Mouse (Mus musculus) forebrain, embryonic 10.5 days (tissue): ENCODE results near the gene Mgst1. TPM values are rescaled to one million over a fixed set of nuclear protein-coding genes. Genes with fewer than 3 reads are reported as not detected.

Source experiments
- DNase-seq: peaks from one replicate; pipeline ENCODE4 v3.0.0-alpha.2; 2017; ENCODE audit warnings: low spot score; ENCODE audit errors: extremely low spot score
- H3K27ac ChIP-seq: fragments of 300-500 bp; sonication (generic); 2 replicates; pipeline ENCODE4 v1.5.1; 2016; ENCODE audit warnings: mild to moderate bottlenecking
- H3K27me3 ChIP-seq: fragments of 300-500 bp; sonication (generic); 2 replicates; pipeline ENCODE4 v1.6.1; 2016; ENCODE audit warnings: mild to moderate bottlenecking; ENCODE audit not compliant: poor library complexity, severe bottlenecking
- H3K36me3 ChIP-seq: fragments of 300-500 bp; sonication (generic); replicated peaks from 2 replicates; pipeline ENCODE4 v1.6.1; 2016; ENCODE audit warnings: mild to moderate bottlenecking, moderate library complexity
- H3K4me1 ChIP-seq: fragments of 300-500 bp; sonication (generic); 2 replicates; pipeline ENCODE4 v1.6.1; 2016
- H3K4me3 ChIP-seq: fragments of 300-500 bp; sonication (generic); 2 replicates; pipeline ENCODE4 v1.5.1; 2016; ENCODE audit warnings: mild to moderate bottlenecking, moderate library complexity
- H3K9me3 ChIP-seq: fragments of 300-500 bp; sonication (generic); 2 replicates; pipeline ENCODE4 v1.6.1; 2016; ENCODE audit warnings: mild to moderate bottlenecking, moderate library complexity
- WGBS: fragments of 180-500 bp; shearing (Covaris S2); methylation state at CpG from one replicate; pipeline ENCODE4 v1.1.7; 2016; 5-methylcytosine and 5-hydroxymethylcytosine counted together
- polyA plus RNA-seq: library from polyadenylated mRNA; unstranded; fragments of >200 nt; fragmentation: Nextera tagmentation; extraction: Ambion mirVana; gene quantifications from 2 replicates; pipeline ENCODE4 v1.2.1, GENCODE M21; 2016

The Mgst1 gene
- polyA plus RNA-seq, 1 experiment from 2014 or later = 57.1 TPM

DNA sequence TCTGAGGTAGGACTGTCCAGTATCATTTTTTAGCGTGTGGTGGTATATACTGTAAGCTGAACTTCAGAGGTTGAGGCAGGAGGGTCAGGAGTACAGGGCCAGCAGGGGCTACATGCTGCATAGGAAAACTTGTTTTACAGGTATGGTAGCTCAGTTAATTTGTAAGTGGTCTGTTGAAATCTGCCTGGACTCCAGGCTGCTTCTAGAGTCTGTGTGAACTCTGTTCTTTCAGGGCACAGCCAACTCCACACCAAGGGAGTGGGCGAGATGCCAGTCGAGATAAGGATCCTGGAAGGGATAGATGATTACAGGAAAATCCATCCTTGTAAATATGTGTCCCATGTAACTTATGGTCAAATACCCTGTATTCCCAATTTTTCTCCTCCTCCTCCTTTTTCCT, 3.3 kb downstream of the Mgst1 start:
- no peak for DNase-seq
- H3K27ac ChIP-seq = no peak overlapping the region
- H3K9me3 ChIP-seq = no peaks in the 10 kb centered on the region
- peaks cover 35% of the 10 kb centered on the region for H3K4me1 ChIP-seq
- H3K27me3 ChIP-seq = no peaks in the 10 kb centered on the region
- WGBS = 90% methylated on average over 3 of the region's 3 CpGs
- H3K36me3 ChIP-seq = no peaks in the 10 kb centered on the region
- no peak overlapping the region for H3K4me3 ChIP-seq

- 0 out of 2 replicates have a peak, but pooled peaks cover 5% of the 10 kb centered on the region for H3K9me3 ChIP-seq
- no peak overlapping the region for H3K27ac ChIP-seq
- WGBS = 33% methylated on average over 5 of the region's 5 CpGs
- no peaks in the 10 kb centered on the region for H3K4me1 ChIP-seq
- DNase-seq = peak; percentile 59
- peaks cover 6% of the 10 kb centered on the region for H3K36me3 ChIP-seq
- no peaks in the 10 kb centered on the region for H3K27me3 ChIP-seq
- no peak overlapping the region for H3K4me3 ChIP-seq
These were observed 13.0 kb downstream of the Mgst1 start for GRCm38 (mm10) chr6:138153111-138153510.

DNA sequence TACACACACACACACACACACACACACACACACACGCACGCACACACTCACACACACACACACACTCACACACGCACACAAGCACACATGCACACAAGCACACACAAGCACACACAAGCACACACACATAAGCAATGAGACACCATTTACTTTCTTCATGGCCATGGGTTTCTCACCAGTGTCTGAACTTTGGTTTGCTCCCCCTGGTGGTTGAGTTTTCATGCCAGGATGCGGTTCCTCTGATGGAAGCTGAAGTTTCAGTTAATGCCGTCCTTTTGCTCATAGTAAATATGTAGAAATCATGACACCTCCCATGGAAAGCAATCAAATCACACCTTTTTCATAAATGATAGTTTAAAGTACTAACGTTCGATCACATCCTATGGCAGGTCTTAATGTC, 23.8 kb downstream of the Mgst1 start:
- no peaks in the 10 kb centered on the region for H3K4me1 ChIP-seq
- H3K27ac ChIP-seq = no peak overlapping the region
- no peaks in the 10 kb centered on the region for H3K9me3 ChIP-seq
- WGBS = 79% methylated on average over 7 of the region's 7 CpGs
- no peaks in the 10 kb centered on the region for H3K36me3 ChIP-seq
- no peak overlapping the region for H3K4me3 ChIP-seq
- no peak for DNase-seq
- no peaks in the 10 kb centered on the region for H3K27me3 ChIP-seq

DNA sequence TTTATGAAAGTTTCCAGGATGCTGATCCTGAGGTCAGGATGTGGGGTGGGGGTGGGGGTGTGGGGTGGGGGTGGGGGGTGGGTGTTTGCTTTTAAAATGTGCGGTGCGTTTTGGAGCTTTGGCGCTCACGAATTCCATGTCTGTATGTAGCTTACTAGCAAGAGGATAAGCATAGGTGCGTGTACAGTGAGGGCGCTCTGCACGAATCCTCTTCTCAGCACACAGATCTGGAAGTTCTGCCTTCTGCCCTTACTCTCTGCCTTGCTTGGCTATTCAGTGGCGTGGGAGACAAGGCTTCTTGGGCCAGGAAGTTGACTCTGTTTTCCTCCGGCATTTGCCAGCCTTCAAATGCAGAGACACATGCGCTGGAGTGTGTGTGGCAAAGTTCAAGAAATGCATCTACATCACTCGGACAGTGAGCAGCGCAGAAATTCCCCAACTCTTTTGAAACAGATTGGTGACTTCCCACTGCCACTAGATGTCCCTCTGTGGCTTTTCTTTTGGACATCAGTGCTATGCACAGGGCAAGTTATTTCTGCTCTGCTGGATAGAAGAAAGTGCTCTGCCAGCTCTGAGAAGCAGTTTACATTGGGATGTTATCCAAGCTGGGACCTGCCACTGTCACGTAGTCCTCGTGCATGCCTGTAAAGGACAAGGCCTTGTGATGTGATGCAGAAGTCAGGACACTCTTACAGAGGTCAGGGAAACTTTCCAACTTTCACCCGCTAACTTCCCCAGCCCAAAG, 31.5 kb downstream of the Mgst1 start:
- Histone ChIP-seq H3K4me3 (no peak overlapping the region), H3K27ac (no peak overlapping the region), H3K4me1 (0 out of 2 replicates have a peak, but pooled peaks cover 4% of the 10 kb centered on the region), H3K9me3 (no peaks in the 10 kb centered on the region), H3K36me3 (no peaks in the 10 kb centered on the region), H3K27me3 (no peaks in the 10 kb centered on the region)
- peak; percentile 23 for DNase-seq
- WGBS = 75% methylated on average over 15 of the region's 15 CpGs

Other genes with a start within 250 kb of the Mgst1 start
- not detected in 2 replicates for gene Slc15a5, start 60.4 kb upstream of the Mgst1 start, polyA plus RNA-seq